Mouse (Mus musculus) hematopoietic stem cell, adult 5-6 weeks (primary cell): ENCODE data around the gene Nsg2. TPM values are rescaled to one million over a fixed set of nuclear protein-coding genes. Genes with fewer than 3 reads are reported as not detected.
"Not testable (repeated sequence)": the region's sequence is repeated elsewhere in the genome, so short reads cannot be mapped to it uniquely, and the experiment has no call there.

Experiments used
- ATAC-seq, 2 experiments: fragments of 125-278 bp in 1 of 2; replicated peaks in 1 of 2; 2 replicates each; pipeline ENCODE4 v1.8.0; 2016 to 2017; ENCODE audit warnings: inconsistent platforms in 2 of 2, mild to moderate bottlenecking in 2 of 2, moderate number of reproducible peaks in 2 of 2, low read depth in 1 of 2, moderate TSS enrichment in 1 of 2; ENCODE audit not compliant: low FRiP score in 2 of 2, poor library complexity in 2 of 2, severe bottlenecking in 2 of 2, insufficient read depth in 1 of 2, low TSS enrichment in 1 of 2
- total RNA-seq: library from RNA; stranded (forward); fragments of 172-1452, 232-1000 nt; gene quantifications from 2 replicates; pipeline ENCODE4 v1.2.3, GENCODE M21; 2017

The Nsg2 gene
- 5.5 and 6.0 TPM in 2 replicates for total RNA-seq

DNA sequence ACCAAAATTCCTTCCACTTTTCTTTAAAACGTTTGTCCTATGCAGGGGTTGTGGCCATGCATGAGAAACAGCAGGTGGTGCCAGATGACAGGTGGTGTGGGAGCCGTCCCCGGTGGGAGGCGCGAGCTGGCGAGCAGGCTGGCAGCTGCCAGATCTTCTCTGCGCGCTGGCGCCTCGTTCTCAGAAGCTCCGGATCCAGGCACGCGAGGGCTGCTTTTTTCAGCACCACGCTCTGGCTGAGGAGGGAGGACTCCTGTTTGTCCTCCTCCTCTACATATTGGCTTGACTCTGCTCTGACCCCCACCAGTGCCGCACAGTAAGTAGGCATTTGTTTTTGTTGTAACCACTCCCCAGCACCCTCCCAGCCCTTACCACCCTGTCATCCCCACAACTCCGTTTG, at the start of gene Nsg2:
Gene Nsg2 (plus strand): TSS at position 183 of the 400 bp plus-strand sequence.
- peak; percentile 96 to 97 for ATAC-seq

GRCm38 (mm10) chr11:31960071-31960470, 40.2 kb upstream of the Nsg2 start:
- ATAC-seq: no peak

DNA sequence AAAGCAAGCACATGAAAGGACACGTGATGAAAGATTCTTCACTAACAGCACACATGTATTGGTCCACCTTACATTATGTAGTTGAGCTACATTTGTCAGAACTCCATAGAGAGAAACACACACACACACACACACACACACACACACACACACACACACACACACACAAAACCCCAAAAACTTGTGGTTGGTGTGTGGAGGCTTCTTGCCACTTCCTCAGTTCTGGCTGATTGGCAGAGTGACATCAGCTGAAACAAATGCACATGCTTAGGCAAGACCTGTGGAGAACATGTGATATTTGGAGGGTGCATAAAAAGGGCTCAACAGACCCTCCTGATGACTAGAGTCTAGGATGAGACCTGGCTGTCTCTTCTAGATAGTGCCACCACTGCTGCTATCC, 36.3 kb upstream of the Nsg2 start:
- peak; percentile 53 to 65; a peak in 3 of 4 replicates for ATAC-seq

DNA sequence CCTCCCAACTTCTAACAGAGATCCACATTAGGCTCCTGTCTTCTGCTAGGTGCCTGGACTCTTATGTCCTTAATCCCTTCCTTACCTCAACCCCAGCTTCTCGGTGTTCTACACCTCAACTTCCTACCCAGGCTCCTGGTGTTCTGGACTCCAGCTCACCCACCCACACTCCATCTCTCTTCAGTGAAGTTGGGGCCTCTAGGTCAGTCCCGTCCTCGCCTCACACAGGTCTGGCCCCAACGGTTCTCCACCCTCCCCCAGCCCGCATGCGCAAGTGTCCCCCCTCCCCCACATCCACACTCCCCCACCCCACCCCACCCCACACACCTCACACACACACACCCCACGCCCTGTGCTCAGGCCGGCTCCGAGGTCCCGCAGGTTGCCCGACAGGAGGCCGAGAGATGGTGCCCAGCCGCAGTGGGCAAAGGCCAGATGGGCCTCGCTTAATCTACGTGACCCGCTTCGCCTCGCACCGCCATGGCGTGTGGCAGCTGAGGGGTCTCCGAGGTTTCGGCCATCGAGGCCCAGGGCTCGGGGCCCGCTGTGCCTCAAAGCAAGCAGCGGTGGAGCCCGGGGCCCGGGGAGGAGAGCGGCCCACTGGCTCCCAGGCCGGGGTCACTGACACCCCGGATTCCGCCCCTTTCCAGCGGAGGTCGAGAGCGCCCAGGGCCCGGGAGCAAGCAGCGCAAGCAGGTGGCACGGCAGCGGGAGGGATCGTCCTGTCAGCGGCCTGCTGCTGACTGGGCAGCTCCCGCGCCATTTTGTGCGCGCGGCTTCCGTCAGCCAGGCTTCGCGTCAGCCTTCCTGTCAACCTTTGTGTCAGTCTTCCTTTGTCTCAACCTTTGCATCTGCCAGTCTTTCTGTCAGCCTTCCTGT, 34.8 kb upstream of the Nsg2 start, which contains the start of gene 4930524B15Rik:
Gene 4930524B15Rik (plus strand): TSS at position 337 of the 879 bp plus-strand sequence.
- ATAC-seq: no peak

GRCm38 (mm10) chr11:31974132-31974531, 26.1 kb upstream of the Nsg2 start:
- peak in 1 of 2 experiments; percentile 58; a peak in 2 of 4 replicates for ATAC-seq

- ATAC-seq: no peak
These were observed 25.4 kb upstream of the Nsg2 start for GRCm38 (mm10) chr11:31974826-31975225.

- peak; percentile 57 to 75 for ATAC-seq
These were observed 24.6 kb upstream of the Nsg2 start for GRCm38 (mm10) chr11:31975678-31976077.

GRCm38 (mm10) chr11:31976137-31976536, 24.1 kb upstream of the Nsg2 start:
- ATAC-seq: no peak

- ATAC-seq: not testable (repeated sequence)
These were observed 20.2 kb upstream of the Nsg2 start for GRCm38 (mm10) chr11:31980089-31980488.

- ATAC-seq: no peak
These were observed 18.4 kb upstream of the Nsg2 start for GRCm38 (mm10) chr11:31981830-31982229.

- not testable (repeated sequence) for ATAC-seq
These were observed 17.9 kb upstream of the Nsg2 start for GRCm38 (mm10) chr11:31982247-31982943.

GRCm38 (mm10) chr11:31983249-31983648, 17.0 kb upstream of the Nsg2 start:
- ATAC-seq: no peak

DNA sequence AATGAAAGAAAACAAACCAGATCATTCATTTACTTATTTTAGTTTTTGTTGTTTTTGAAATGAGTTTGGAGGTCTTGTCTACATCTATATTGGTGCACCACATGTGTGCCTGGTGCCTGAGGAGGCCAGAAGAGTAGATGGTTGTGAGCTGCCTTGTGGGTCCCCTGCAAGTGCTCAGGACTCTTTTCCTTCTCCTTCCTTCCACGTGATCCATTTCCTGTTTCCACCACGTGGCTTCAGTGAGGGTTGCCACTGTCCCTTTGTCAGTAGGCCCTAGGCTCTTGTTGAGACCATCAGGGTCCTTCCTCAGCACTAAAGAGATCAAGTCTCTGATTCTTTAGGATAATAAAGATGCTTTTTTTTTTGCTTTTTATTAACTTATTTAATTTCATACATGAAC, 15.5 kb upstream of the Nsg2 start:
- no peak for ATAC-seq

- ATAC-seq: no peak
These were observed 7.7 kb upstream of the Nsg2 start for GRCm38 (mm10) chr11:31992535-31992934.

DNA sequence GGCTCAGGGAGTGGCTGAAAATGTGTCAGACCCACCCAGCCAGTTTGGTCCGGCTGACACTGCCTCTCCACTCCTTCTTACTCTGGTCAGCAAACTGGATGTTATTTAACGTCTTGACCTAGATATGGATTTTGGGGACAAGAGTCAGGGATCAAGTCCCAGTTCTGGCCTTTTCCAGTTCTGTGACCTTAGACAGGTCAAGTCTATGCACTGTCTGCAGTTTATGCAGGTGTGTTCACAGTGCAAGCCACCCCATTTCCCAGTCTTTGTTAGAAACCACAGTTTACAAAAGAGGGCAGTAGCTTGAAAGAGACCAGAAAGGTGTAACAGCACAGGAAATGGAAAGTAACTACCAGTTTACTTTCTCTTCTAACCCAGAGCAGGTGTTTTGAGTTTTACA, 547 bp upstream of the Nsg2 start:
- no peak for ATAC-seq

DNA sequence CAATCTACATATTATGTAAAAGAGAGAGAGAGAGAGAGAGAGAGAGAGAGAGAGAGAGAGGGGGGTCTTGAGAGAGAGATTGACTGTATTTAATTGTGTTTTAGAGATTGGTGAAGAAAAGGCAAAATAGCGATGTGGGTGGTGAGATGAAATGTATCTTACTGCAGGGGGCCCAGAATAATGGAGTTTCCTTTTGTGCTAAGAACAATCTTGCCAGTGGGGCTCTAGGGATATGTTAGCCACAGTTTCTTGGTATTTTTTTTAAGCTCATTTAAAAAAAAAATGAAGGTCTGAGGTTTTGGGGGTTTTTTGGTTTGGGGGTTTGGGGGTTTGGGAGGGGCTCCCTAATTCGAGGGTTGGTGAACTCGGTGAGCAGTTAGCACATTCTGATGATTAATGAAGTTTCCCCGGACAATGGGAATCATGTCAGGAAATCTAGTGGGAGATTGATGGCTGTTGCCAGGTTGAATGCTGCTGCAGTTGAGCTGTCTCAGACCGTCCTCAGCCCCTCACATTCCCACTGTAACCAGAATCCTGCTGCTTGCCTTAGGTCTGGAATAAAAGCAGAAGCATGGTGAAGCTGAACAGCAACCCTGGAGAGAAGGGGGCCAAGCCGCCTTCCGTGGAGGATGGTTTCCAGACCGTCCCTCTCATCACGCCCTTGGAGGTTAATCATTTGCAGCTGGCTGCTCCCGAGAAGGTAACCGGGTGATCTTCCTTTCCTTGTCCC, 1.1 kb downstream of the Nsg2 start:
- no peak for ATAC-seq

- no peak for ATAC-seq
These were observed 2.4 kb downstream of the Nsg2 start for GRCm38 (mm10) chr11:32002670-32003072.

DNA sequence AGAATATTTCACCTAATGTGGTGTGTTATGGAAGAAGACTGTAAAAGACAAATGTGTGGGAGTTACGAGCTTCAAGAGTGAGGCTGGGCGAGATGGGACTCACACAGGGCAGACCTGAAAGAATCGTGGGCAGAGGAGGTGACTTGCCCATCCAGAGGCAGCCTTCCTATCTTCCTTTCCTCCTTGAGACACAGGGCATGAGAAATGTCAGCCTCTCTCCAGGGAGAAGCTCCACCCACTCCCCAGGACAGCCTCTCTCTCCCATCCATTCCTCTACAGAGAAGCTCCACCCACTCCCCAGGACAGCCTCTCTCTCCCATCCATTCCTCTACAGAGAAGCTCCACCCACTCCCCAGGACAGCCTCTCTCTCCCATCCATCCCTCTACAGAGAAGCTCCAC, 7.8 kb downstream of the Nsg2 start:
- ATAC-seq: not testable (repeated sequence)
